Mouse (Mus musculus): ENCODE measurements around the gene Pate2.

DNA sequence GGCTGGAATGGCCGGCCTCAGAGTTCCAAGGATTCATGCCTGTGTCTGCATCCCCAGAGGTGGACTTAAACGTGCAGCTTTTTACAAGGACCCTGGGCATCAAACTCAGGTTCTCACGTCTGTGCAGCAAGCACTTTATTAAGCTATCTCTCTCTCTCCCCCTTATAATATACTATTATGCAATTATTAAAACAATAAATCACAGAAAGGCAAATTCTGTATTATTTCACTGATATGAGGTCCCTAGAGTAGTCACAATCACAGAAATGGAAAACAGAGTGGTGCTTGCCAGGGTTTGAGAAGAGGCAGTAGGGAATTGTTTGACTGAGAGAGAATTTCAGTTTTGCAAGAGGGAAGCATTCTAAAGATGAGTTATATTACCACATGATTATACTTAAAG is 40.9 kb upstream of the Pate2 start:
- no peak for TF ChIP-seq CTCF (IDR thresholded peaks at IDR 0.05; ENCODE audit: control insufficient read depth, insufficient read depth, insufficient replicate concordance, low read depth, low read length)
- no peak for TF ChIP-seq POLR2A (IDR thresholded peaks at IDR 0.05; ENCODE audit: control insufficient read depth, low read depth, low read length)
